Mouse (Mus musculus) gastrocnemius, adult 8-10 months (tissue): ENCODE measurements around the gene Stab2. TPM values are rescaled to one million over a fixed set of nuclear protein-coding genes. Genes with fewer than 3 reads are reported as not detected.

ENCODE experiments used
- DNase-seq, 2 experiments: peaks; one replicate each; pipeline ENCODE4 v3.0.0; 2022; ENCODE audit warnings: low spot score in 2 of 2
- total RNA-seq, 4 experiments: library from RNA; stranded (reverse); gene quantifications; 2 replicates each; pipeline ENCODE4 v1.2.4; 2022

Gene Stab2
- total RNA-seq, 4 experiments from 2014 or later, result 3.9 to 8.1 (median 6.1) TPM

GRCm38 (mm10) chr10:86990666-86991065 is 17.2 kb downstream of the Stab2 start:
- DNase-seq, result no peak

GRCm38 (mm10) chr10:86989838-86990237 is 18.0 kb downstream of the Stab2 start:
- DNase-seq, result no peak

GRCm38 (mm10) chr10:86976001-86976726 is 31.7 kb downstream of the Stab2 start:
- peak; percentile 17 to 22 for DNase-seq

GRCm38 (mm10) chr10:86973276-86973675 is 34.5 kb downstream of the Stab2 start:
- DNase-seq, result no peak

- no peak for DNase-seq
Measured at GRCm38 (mm10) chr10:86972503-86972826, 35.4 kb downstream of the Stab2 start.

GRCm38 (mm10) chr10:86971680-86972502 is 35.9 kb downstream of the Stab2 start:
- DNase-seq, result peak; percentile 16 to 18

- no peak for DNase-seq
Measured at GRCm38 (mm10) chr10:86969346-86969745, 38.5 kb downstream of the Stab2 start.

- DNase-seq, result no peak
Measured at GRCm38 (mm10) chr10:86961542-86962466, 46.0 kb downstream of the Stab2 start.

GRCm38 (mm10) chr10:86955299-86955698 is 52.5 kb downstream of the Stab2 start:
- no peak for DNase-seq

- no peak for DNase-seq
Measured at GRCm38 (mm10) chr10:86952696-86953095, 55.1 kb downstream of the Stab2 start.

- no peak for DNase-seq
Measured at GRCm38 (mm10) chr10:86950806-86951205, 57.0 kb downstream of the Stab2 start.

- DNase-seq, result no peak
Measured at GRCm38 (mm10) chr10:86949886-86950285, 57.9 kb downstream of the Stab2 start.

GRCm38 (mm10) chr10:86947541-86947940 is 60.3 kb downstream of the Stab2 start:
- no peak for DNase-seq

GRCm38 (mm10) chr10:86940591-86940990 is 67.2 kb downstream of the Stab2 start:
- no peak for DNase-seq

- DNase-seq, result no peak
Measured at GRCm38 (mm10) chr10:86934376-86934775, 73.4 kb downstream of the Stab2 start.

- no peak for DNase-seq
Measured at GRCm38 (mm10) chr10:86933906-86934305, 73.9 kb downstream of the Stab2 start.

GRCm38 (mm10) chr10:86933180-86933695 is 74.6 kb downstream of the Stab2 start:
- no peak for DNase-seq

GRCm38 (mm10) chr10:86923602-86924001 is 84.2 kb downstream of the Stab2 start:
- DNase-seq, result no peak

GRCm38 (mm10) chr10:86915595-86915994 is 92.2 kb downstream of the Stab2 start:
- no peak for DNase-seq

GRCm38 (mm10) chr10:86908562-86908961 is 99.3 kb downstream of the Stab2 start:
- DNase-seq, result no peak

- no peak for DNase-seq
Measured at GRCm38 (mm10) chr10:86907043-86907442, 100.8 kb downstream of the Stab2 start.
